Mouse (Mus musculus): ENCODE measurements around the gene Rce1. TPM values are rescaled to one million over a fixed set of nuclear protein-coding genes. Genes with fewer than 3 reads are reported as not detected.

Gene Rce1
- total RNA-seq, 2 experiments from 2014 or later: 16.1 to 18.0 TPM

Small RNA genes within 50 kb of the gene (microRNA-seq; reads per million reads assigned to microRNA genes)
- gene Mir6986: 1.7 to 1.8 reads per million in 2 experiments

Other genes with a start within 250 kb of the Rce1 start
- gene Kdm2a, start 227.4 kb downstream of the Rce1 start, total RNA-seq (2021): 10 to 100 TPM; 57.1 to 59.1 TPM
- 10 to 100 TPM; 11.4 to 12.1 TPM for gene Rhod, start 186.2 kb downstream of the Rce1 start, total RNA-seq (2021)
- under 1 TPM; 0.74 to 0.98 TPM for gene Syt12, start 148.2 kb downstream of the Rce1 start, total RNA-seq (2021)
- not detected for gene 2010003K11Rik, start 127.1 kb downstream of the Rce1 start, total RNA-seq (2021)
- gene Pcx, start 115.2 kb downstream of the Rce1 start, total RNA-seq (2021): 1 to 10 TPM; 6.9 to 8.8 TPM
- gene Lrfn4, start 10.0 kb downstream of the Rce1 start, total RNA-seq (2021): 10 to 100 TPM; 19.1 to 20.5 TPM
- gene Gm960, start 73.0 kb upstream of the Rce1 start, total RNA-seq (2021): under 1 TPM; 0.12 to 0.68 TPM
- under 1 TPM; 0.25 to 0.33 TPM for gene Sptbn2, start 85.5 kb upstream of the Rce1 start, total RNA-seq (2021)
- 1 to 10 TPM; 7.5 to 8.3 TPM for gene Rbm4b, start 130.9 kb upstream of the Rce1 start, total RNA-seq (2021)
- 10 to 100 TPM; 46.1 to 48.4 TPM for gene Rbm4, start 168.3 kb upstream of the Rce1 start, total RNA-seq (2021)
- gene Gm21992, start 186.0 kb upstream of the Rce1 start, total RNA-seq (2021): 10 to 100 TPM; 21.8 to 24.1 TPM
- gene Rbm14, start 186.0 kb upstream of the Rce1 start, total RNA-seq (2021): 10 to 100 TPM; 34.0 to 39.3 TPM
- gene Ccs, start 213.7 kb upstream of the Rce1 start, total RNA-seq (2021): 10 to 100 TPM; 31.4 to 31.7 TPM
- under 1 TPM in 1 of 2 experiments, not detected in 1; 0.11 TPM for gene Ccdc87, start 213.7 kb upstream of the Rce1 start, total RNA-seq (2021)
- 10 to 100 TPM; 24.9 to 25.9 TPM for gene Ctsf, start 229.5 kb upstream of the Rce1 start, total RNA-seq (2021)

Measured in heart, postnatal 4 days (tissue).